Mouse (Mus musculus) testis, adult 2 months (tissue): ENCODE results near the gene Zfp457.

Source experiments
- CTCF ChIP-seq: fragments of 200-500 bp; IDR thresholded peaks from 2 replicates; pipeline ENCODE4 v1.5.1; 2012; ENCODE audit warnings: low read depth, mild to moderate bottlenecking, inconsistent platforms, low read length, moderate library complexity; ENCODE audit not compliant: control insufficient read depth, insufficient read depth, insufficient replicate concordance
- POLR2A ChIP-seq: fragments of 200-500 bp; IDR thresholded peaks from 2 replicates; pipeline ENCODE4 v1.6.1; 2012; ENCODE audit warnings: low read depth, mild to moderate bottlenecking, inconsistent platforms, low read length, moderate library complexity; ENCODE audit not compliant: control insufficient read depth

DNA sequence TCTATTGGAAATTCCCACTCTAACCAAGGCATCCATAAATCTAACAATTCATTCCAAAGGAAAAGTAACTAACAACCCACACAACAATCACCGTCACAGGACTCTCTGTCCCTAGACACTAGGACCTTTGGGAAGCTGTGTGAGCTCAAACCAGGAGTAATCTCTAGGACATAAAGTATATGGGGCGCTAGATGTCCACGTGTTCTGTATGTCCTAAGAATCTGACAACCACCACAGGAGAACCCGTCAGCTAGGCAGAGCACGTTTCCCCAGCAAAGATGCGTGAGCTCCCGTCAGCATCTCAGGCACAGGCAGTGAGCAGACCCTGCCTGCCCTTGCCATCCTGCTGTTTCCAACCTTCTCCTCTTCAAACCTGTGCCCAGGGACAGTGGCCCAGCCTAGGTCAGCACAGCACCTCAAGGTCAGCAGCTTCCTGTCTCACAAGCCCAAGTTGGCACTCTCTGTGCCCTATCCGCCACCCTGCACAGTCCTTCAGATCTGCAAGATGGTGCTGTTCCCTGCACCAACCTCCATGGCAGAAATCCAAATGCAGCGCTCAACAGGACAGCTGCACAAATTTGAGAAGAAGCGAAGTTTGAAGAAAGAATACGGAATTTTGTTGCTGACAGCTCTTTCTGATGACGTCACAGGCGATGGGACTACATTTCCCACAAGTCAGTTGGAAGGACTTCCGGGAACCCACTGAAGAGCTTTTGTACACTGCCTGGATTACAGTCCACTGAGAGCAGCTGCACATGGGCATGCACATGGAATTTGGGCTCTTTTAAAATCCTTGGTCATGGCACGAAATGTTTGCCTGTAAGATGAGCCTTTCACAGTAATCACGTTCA is at the start of gene Zfp457:
- no peak for TF ChIP-seq CTCF
- peak; percentile 63; the same call in 1 of the 2 replicates for TF ChIP-seq POLR2A
